Mouse (Mus musculus): ENCODE data around the gene Sdccag8. TPM values are rescaled to one million over a fixed set of nuclear protein-coding genes. Genes with fewer than 3 reads are reported as not detected.

The Sdccag8 gene
- polyA plus RNA-seq, 3 experiments from 2014 or later, result 24.5 to 28.1 (median 27.5) TPM

- ATAC-seq, result no peak
Observed at GRCm38 (mm10) chr1:177013313-177013712, 198.9 kb downstream of the Sdccag8 start.

DNA sequence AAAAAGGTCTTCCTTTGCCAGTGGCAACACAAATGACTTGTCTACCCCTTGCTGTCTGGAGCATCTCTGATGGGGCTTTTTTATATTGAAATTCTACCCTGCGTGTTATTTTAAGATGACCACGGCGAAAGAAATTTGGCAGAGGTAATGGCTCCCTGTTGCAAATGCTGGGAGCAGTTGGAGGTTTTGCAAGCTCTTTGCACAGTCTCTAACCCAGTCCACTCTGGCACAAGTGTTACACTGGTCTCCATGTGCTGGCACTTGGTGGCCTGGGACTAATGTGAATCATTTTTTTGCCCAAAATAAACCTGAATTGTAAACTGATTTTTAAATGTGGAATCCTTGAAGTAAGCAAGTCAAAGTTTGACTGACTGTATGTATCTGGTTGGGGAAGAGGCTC is 199.3 kb downstream of the Sdccag8 start:
- no peak for ATAC-seq

DNA sequence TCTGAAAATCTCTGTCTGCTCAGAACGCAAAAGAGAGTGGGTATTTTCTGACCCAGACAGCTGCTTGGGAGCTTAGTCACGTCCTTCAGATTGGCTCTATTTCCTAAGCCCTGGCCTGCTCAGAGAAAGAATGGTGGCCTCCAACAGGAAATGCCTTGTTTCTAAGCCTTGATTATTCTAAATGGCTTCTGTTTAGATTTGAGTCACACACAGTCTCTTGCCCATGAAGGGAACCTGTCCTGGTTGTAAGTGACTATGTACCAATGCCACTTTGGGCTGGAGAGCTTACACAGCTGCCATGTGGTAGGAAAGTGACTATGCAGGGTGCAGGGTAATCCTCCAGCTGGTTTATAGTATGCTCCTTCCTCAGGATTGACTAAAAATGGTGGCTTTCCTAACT is 199.9 kb downstream of the Sdccag8 start:
- ATAC-seq, result no peak

- no peak for ATAC-seq
Observed at GRCm38 (mm10) chr1:177014921-177015439, 200.5 kb downstream of the Sdccag8 start.

DNA sequence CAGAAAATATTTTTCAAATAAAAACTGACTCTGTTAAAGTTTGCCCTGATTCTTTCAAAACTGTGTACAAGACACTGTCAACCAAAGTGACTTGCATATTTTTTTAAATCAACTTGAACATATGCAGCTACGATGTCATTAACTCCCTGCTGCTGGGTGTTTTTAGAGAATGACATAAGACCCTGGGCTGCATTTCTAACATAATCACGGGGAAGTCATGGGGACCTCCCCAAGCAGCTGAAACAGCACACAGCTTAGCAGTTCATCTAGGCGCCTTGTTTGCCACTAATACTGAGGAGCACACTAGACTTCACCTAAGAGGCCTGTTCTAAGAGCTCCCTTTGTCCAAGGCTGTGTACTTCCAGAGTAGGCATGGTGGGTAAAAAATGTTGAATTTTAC is 201.5 kb downstream of the Sdccag8 start:
- no peak for ATAC-seq

- no peak for ATAC-seq
Observed at GRCm38 (mm10) chr1:177016729-177017128, 202.3 kb downstream of the Sdccag8 start.

DNA sequence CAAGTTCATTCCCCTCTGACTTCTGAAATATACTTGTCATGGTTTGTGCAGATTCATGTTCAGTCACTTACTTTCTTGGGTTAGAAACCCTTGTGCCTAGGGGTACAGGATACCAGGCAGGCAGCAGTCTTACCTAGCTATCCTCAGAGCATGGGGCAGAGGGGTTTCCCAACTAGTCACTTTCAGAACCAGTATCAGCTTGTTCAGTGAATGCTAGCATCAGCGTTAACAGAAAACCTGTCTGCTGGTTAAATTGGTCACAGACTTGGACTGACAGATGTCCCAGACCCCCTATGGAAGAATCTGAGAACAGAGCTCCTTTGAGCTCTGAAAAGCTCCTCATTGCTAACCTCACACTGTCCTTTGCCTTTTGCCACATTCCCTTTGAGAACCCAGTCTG is 204.3 kb downstream of the Sdccag8 start:
- ATAC-seq, result no peak

- no peak for ATAC-seq
Observed at GRCm38 (mm10) chr1:177019668-177020067, 205.2 kb downstream of the Sdccag8 start.

- no peak for ATAC-seq
Observed at GRCm38 (mm10) chr1:177022751-177023150, 208.3 kb downstream of the Sdccag8 start.

DNA sequence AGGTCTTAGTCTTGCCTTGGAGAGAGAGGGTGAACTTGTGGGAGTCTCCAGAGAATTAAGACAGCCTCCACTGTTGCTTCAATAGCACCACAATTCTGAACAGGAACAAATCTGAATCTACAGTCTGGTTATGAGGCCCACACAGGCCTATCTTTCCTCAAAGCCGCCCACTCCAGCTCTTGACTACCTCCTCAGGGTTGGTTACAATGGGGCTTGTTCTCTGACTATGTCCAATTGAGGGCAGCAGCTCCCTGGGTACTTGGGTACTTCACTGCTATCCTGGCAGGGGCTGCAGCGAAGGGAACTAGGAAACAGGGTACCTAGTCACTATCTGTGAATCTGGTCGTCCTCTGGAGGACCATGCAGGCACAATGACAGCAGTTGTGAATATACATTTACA is 213.2 kb downstream of the Sdccag8 start:
- no peak for ATAC-seq

GRCm38 (mm10) chr1:177029032-177029431 is 214.6 kb downstream of the Sdccag8 start:
- ATAC-seq, result no peak

DNA sequence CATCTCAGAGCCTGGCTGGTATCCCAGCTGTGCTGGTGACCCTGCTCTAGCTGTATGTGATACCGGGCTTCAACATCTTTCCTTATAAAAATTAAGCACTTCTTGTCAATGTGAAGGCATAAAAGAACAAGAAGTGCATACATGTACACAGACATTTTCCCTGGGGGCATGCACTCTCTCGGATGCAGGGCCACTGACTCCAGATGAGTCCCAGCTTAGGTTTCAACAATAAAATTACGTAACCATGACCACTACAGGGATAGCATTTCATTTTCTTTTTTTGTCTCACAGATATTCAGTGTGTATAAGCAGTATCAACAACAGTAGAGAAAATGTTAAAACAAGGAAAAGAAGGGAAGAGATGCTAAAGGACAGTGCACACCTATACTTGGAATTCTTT is 216.2 kb downstream of the Sdccag8 start:
- ATAC-seq, result no peak

DNA sequence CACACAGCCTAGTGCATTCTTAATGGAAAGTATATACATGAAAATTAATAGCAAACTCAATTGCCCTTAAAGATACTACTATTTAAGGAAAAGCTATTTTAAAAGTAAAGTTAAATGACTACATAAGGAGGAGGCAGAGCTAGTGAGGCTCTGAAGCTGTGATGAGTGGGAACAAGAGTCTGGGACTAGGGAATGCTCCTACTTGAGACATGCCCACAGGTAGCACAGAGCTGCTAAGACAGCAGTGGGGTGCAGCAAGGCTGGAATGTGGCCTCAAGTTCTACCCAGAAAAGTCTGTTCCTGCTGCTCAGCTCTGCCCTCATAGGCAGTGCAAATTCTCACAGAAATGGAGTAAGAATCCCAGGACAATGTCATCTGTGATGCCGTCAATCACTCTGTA is 216.7 kb downstream of the Sdccag8 start:
- no peak for ATAC-seq

DNA sequence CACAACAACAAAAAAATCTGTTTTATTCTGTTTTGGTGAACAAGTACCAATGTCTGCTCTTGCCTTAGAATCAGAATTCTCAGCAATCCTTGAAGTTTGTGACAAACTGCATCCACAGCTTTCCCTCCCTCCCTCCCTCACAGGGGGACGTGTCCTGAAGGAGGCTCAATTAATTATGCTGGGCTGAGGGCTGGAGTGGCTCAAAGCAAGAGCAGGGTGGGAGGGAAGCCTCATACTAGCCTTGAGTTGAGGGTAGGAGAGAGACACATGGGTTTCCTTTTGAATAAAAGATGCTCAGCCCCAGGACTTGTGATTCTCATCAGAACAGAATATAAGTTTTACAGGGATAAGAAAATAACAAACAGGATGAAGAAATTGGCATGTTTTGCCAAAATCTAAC is 217.8 kb downstream of the Sdccag8 start:
- no peak for ATAC-seq

GRCm38 (mm10) chr1:177035460-177035859 is 221.0 kb downstream of the Sdccag8 start:
- ATAC-seq, result no peak

GRCm38 (mm10) chr1:177038383-177038782 is 223.9 kb downstream of the Sdccag8 start:
- no peak for ATAC-seq

DNA sequence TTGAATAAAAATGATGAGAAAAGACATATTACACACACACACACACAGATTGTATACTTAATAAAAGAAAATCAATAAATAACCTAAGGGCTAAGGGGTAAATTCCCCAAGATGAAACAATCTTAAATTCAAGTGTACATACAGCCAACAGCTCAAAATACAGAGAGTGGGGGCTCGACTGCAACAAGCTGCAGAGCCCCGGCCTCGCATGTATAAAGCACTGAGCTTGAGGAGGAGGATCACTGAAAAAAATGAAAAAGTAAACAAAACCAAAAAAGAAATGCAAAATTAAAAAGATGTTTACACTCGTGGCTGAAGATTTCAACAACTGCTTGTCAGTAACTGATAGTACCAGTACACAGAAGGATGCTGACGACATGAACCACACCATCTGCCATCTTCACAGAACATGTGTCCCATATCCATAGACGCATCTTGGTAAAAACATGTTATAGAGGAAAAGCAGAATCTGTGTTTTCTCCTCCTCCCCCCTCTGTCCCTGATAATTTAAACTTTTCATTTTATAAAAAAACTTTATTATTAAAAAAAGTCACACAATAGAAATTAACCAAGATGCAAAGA is 224.7 kb downstream of the Sdccag8 start:
- no peak for ATAC-seq

- no peak for ATAC-seq
Observed at GRCm38 (mm10) chr1:177040058-177040457, 225.6 kb downstream of the Sdccag8 start.

DNA sequence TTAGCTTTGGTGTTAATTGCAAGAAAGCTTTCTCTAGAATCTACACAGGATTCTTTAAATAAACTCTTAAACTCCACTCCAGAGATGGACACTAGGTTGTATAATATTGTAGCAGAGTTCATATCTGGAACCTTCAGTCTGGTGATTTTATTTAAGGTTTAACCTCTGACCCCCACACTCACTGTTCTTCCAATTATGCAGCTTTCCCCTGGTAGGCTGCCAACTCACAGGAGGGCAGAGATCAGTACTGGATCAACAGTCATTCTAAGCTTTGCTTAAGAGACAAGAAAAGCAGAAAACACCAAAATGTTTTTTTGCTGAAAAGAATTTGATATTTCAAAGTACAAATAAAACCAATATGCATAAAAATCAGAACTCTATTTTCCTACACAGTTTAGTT is 231.4 kb downstream of the Sdccag8 start:
- ATAC-seq, result no peak

GRCm38 (mm10) chr1:177046963-177047362 is 232.5 kb downstream of the Sdccag8 start:
- no peak for ATAC-seq

- no peak for ATAC-seq
Observed at GRCm38 (mm10) chr1:177048773-177049172, 234.3 kb downstream of the Sdccag8 start.

DNA sequence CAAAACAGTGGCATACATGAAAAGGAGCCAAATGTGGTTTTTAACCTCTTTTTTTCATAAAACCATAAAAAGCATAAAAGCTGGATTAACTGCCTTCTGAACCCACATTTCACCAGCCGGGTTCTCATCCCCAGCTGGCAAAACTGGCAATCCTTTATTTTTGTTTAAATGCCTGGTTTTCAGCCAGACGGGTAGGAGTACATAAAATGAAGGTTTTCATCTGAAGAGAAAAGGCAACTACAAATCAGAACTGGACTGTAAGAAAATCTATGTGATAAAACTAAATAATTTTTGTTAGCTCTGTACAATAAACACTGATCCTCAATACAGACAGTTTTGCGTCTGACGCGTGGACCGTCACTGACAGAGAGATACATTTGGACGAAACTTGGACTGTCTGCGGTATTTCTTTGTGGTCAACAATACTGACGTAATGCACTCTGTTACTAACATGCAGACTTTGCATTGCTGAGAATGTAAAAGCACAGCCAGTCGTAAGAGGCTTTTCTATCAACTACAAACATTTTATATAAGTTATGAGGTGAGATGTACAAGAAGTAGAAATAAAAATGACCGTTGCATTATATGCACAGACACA is 237.0 kb downstream of the Sdccag8 start:
- no peak for ATAC-seq

DNA sequence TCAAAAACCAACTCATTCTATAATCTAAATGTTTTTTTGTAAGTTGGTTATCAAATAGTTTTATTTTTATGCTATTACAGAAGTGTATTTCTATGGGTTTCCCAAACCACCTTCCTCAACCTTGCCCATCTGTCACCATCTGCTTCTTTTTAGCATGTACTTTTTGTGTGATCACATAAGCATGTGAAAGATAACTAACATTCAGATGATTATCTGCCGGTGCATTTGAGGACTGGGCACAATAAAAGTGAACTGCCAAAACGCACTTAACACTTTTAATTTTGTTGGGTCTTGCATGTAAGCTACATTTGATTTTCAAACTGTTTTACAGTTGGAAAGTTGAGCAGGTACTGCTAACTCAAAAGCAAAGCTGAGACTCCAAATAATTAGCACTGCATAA is 240.4 kb downstream of the Sdccag8 start:
- ATAC-seq, result no peak

GRCm38 (mm10) chr1:177061761-177062160 is 247.3 kb downstream of the Sdccag8 start:
- ATAC-seq, result no peak

DNA sequence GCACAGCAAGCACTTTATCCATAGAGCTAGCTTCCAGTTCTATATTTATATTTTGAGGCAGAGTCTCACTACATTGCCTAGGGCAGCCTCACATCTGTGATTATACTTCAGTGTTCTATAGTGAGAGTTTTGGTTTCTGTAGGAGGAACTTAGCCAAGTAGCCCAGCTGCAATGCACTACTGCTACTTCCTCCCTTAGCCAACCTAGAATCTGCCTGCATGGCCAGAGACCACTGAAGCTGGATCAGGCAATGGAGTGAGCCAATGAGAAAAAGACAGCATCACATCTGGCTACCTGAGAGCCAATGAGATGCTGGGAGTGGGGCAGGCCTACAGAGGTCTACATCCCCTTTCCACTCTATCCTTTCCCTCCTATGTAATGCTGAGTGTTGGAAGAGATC is 251.3 kb downstream of the Sdccag8 start:
- no peak for ATAC-seq

All from inflammation-experienced regulatory T-cells, adult 6 months (primary cell).